Mouse (Mus musculus) spleen, postnatal 10 days (tissue): ENCODE results near the gene Gm10553.
"Not testable (repeated sequence)": the region's sequence is repeated elsewhere in the genome, so short reads cannot be mapped to it uniquely, and the experiment has no call there.

ENCODE experiments used
- DNase-seq, 2 experiments: peaks; one replicate each; pipeline ENCODE4 v3.0.0; 2021 to 2022; ENCODE audit warnings: low spot score in 2 of 2

Gm10553 gene

GRCm38 (mm10) chr1:85099864-85100263 lies at the start of gene Gm10553:
Gene Gm10553 (plus strand): TSS chr1:85100164.
- DNase-seq: not testable (repeated sequence)

DNA sequence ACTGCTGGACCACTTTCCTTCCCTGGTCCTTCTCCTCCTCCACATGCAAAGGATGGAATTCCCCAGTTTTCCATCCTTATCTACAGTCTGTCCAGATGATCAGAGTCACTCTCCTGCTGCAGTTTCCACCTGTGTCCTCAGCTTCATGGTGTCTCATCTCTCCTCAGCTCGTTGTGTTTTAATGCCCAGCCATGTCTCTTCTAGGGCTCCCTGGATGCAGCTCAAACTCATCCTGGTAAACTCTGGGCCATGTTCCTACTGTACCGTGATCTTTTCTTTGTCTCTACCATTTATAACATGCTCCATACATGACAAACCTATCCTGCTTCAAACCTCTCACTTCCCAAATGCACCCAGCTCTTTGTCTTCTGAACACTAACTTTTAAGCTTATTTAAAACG lies 28.3 kb upstream of the Gm10553 start:
- peak in 1 of 2 experiments; percentile 11 for DNase-seq

DNA sequence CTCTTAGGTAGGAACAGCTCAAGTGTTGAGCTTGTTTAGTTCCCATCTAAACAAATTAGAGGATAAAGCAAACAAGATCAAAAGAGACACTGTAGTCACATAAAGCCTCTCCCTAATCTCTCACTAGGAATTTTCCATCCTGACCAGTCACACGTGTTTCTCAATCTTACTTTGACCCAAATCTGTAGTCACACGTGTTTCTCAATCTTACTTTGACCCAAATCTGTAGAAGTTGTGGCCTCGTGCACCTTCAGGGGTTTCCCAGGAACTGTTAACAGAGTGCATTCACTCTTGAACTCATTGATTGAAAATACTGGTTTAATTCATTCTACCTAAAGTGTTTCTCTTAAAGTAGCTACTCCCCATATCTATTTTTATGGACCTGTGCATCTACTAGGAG lies 26.9 kb upstream of the Gm10553 start:
- not testable (repeated sequence) for DNase-seq

DNA sequence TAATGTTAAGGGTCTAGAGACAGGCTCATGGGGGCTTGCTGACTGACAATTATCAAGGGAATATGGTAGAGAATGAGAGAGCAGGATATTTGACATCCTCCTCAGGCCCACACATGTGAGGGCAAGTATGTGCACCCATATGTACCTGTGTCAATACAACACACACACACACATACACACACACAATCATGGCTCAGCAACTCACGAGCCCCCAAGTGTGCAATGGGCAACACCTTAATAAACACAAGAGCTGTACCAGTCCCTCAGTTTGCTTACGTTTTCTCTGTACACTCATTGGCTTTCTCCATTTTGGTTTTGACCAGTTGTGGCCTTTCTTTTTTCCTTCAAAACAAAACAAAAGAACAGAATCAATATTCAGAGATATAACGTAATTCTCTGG lies 15.2 kb upstream of the Gm10553 start:
- DNase-seq: peak in 1 of 2 experiments; percentile 15

DNA sequence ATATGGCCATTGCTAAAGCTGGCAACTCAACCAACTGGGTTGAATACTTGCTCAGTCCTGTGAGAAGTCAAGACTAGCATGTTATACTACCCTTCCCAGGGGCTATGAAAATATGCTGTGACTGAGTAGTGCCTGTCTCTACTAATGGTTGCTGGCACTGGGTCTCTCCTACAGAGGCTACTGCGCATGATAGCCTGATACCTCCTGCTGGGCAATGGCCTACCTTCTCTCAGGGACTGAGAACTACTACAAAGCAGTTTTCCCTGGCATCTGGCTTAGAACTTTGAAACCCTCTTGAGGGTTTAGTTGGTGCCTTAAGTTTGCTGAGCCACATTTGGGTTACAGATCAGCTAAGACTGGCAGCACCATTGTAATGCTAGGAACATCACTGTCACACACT lies 13.8 kb upstream of the Gm10553 start:
- not testable (repeated sequence) for DNase-seq

DNA sequence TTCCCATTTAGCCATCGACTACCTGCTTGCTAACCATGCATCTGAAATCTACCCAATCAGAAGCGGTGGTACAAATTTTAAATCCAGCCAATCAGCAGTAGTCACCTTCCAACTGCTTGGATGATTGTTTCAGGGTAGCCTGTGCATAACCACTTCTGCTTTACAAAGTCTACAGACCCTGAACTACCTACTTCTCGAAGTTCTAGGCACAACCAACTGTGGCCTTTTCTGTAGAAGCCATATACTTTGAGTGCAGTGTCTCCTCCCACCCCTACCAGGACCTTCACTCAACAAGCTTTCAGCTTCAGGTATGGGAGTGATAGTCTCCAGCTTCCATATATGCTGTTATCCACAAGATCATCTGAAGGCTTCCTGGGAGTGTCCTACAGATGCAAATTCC lies 7.8 kb upstream of the Gm10553 start:
- not testable (repeated sequence) for DNase-seq

DNA sequence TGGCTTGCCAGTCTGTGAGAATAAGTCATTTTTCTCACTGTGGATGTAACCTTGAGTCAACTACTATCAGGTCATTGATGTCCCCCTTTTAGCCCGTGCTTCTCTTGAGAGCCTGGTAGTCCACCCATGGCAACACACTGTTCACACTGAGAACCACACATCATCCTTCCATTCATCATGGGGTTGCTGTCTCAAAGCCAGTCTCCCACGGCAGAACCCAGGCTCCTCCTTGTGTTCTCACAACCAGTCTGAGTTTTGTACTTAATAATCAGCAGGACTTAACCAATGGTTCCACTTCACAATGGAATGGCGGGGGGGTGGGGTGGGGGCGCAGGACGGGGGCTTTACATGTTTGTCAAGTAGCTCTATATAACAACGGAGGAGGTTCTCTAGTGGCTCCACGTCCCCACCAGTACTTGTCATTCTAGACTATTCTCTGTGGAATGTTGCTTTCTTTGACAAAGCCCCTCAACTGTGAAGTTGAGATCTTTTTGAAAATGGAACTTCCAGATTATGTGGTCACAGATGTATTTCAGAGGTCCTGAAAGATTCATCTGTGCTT lies 6.9 kb upstream of the Gm10553 start:
- DNase-seq: not testable (repeated sequence)

DNA sequence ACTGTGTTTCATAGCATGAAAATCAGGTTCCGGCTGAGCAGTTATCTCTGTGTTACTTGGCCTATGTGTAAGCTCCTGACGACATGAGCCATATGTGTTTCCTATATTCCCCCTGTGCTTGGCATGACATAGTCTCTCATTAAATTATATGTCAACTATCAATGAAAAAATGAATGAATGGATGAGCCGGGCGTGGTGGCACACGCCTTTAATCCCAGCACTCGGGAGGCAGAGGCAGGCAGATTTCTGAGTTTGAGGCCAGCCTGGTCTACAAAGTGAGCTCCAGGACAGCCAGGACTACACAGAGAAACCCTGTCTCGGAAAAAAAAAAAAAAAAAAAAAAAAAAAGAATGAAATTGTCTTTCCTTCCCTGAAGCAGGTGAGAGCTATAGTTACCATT lies 883 bp upstream of the Gm10553 start:
- DNase-seq: not testable (repeated sequence)

DNA sequence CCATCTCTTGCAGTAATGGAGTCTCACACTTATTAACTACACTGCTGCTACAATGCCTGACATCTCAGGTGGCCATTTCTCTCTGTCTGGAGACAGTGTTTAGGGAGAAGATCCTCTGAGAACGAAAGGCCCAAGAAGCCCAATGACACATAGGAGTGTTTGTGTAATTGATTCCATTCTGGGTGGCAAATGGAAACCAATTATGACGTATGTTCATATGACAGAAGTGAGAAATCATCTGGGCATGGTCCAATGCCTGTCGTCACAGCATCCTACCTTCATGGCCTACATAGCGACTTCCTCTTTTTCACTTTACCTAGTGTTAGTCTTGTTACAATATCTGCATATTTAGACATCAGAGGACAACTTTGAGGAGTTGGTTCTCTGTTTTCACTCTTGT lies 1.8 kb downstream of the Gm10553 start:
- not testable (repeated sequence) for DNase-seq

DNA sequence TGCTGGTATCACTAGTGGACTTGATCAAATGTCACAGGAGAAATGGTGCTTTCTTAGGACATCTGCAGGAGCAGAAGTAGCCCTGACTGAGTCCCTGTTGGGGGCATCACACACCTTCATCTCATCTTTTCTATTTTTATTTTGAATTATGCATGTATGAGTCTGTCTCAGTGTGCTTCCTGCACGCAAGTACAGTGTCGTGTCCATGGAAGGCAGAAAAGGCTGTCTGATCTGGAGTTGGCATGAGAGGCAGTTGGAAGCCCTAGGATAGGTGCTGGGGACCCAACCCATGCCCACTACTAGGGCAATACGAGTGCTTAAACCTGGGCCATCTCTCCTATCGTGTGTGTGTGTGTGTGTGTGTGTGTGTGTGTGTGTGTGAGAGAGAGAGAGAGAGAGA lies 5.4 kb downstream of the Gm10553 start:
- DNase-seq: peak in 1 of 2 experiments; percentile 20

DNA sequence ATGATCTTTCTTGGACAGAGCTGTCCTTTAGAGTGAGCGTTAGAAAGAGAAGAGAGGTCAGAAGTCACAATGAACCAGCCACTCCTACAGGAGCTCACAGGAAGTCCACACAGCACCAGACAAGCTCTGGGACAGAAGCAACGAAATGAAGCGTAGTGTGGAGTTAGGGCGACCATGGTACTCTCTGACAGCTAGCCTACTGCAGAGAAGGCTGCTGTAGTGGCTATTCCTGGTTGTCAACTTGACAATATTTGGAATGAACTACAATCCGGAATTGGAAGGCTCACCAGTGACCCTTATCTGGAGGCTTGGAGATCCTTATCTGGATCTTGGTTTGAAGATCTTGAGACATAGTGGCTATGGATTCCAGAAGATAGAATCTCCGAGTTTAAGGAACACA lies 6.0 kb downstream of the Gm10553 start:
- DNase-seq: not testable (repeated sequence)

- not testable (repeated sequence) for DNase-seq
Measured at GRCm38 (mm10) chr1:85109753-85110152, 9.8 kb downstream of the Gm10553 start, which contains the start of gene A530032D15Rik. Gene A530032D15Rik (minus strand): TSS chr1:85109853.

- DNase-seq: not testable (repeated sequence)
Measured at GRCm38 (mm10) chr1:85110876-85111275, 10.9 kb downstream of the Gm10553 start.

- peak in 1 of 2 experiments; percentile 46 for DNase-seq
Measured at GRCm38 (mm10) chr1:85111572-85111971, 11.6 kb downstream of the Gm10553 start.

DNA sequence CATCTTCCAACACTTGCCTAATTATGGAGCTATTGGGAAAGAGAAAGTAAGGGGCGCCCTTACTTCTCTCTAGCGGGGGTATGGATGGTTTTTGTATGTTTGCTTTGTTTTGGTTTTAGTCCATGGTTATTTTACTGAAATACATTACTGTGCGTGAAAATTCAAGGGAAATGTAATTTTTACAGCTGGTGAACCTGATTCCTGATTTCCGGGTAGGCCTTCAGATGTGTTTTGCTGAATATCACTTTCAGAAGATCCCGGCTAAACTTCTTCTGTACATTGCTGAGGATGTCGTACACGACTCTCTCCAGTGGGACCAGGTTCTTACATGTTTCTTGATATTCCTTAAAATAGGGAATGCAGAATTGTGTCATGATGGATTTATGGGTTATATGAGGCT lies 12.3 kb downstream of the Gm10553 start:
- DNase-seq: not testable (repeated sequence)

GRCm38 (mm10) chr1:85112889-85113288 lies 12.9 kb downstream of the Gm10553 start:
- not testable (repeated sequence) for DNase-seq

DNA sequence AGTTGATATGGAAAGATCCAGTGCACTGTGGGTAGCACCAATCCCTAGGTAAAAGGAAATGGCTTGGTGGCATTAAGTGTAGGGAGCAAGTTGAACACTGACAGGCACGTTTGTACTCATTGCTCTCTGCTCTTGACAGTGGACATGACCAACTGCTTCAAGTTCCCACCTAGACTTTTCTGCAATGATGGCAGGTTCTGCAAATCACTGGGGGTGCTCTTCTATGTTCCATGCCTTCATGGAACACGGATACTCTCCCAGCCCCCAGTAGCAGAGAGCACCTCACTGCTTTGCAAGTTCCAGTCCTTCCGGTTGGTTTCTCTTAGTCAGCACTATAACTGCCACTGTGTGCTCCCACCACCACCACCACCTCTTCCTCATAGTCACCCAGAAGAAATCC lies 14.1 kb downstream of the Gm10553 start:
- not testable (repeated sequence) for DNase-seq

- not testable (repeated sequence) for DNase-seq
Measured at GRCm38 (mm10) chr1:85114666-85115402, 14.9 kb downstream of the Gm10553 start.

- DNase-seq: not testable (repeated sequence)
Measured at GRCm38 (mm10) chr1:85117537-85117936, 17.6 kb downstream of the Gm10553 start.

- DNase-seq: not testable (repeated sequence)
Measured at GRCm38 (mm10) chr1:85118341-85118740, 18.4 kb downstream of the Gm10553 start.

- DNase-seq: not testable (repeated sequence)
Measured at GRCm38 (mm10) chr1:85121841-85122240, 21.9 kb downstream of the Gm10553 start.

GRCm38 (mm10) chr1:85133671-85134070 lies 33.7 kb downstream of the Gm10553 start:
- DNase-seq: not testable (repeated sequence)
